Mouse (Mus musculus) small intestine, adult 2 months (tissue): Measurements from ENCODE around the gene BC048562. TPM values are rescaled to one million over a fixed set of nuclear protein-coding genes. Genes with fewer than 3 reads are reported as not detected.
A peak's percentile ranks its signal among the peaks of the same experiment; 100 is the strongest.

Source experiments
- H3K27ac ChIP-seq: fragments of 200-500 bp; 2 replicates; pipeline ENCODE4 v1.5.1; 2012; ENCODE audit warnings: low read depth, low read length, control low read depth, inconsistent platforms; ENCODE audit not compliant: insufficient read depth
- H3K27me3 ChIP-seq: fragments of 200-500 bp; 2 replicates; pipeline ENCODE4 v1.6.1; 2012; ENCODE audit warnings: mild to moderate bottlenecking, moderate library complexity, low read length, inconsistent platforms; ENCODE audit not compliant: control insufficient read depth, insufficient read depth
- H3K36me3 ChIP-seq: fragments of 200-500 bp; 2 replicates; pipeline ENCODE4 v1.6.1; 2012; ENCODE audit warnings: mild to moderate bottlenecking, low read length, control low read depth, inconsistent platforms; ENCODE audit not compliant: control insufficient read depth, insufficient read depth
- H3K4me1 ChIP-seq: fragments of 200-500 bp; 2 replicates; pipeline ENCODE4 v1.6.1; 2012; ENCODE audit warnings: low read length, inconsistent platforms, mixed read lengths; ENCODE audit not compliant: control insufficient read depth, insufficient read depth, insufficient read length
- H3K4me3 ChIP-seq: fragments of 200-500 bp; 2 replicates; pipeline ENCODE4 v1.5.1; 2012; ENCODE audit warnings: low read depth, mild to moderate bottlenecking, control low read depth, inconsistent platforms, low read length, moderate library complexity
- CTCF ChIP-seq: fragments of 200-500 bp; IDR thresholded peaks from 2 replicates; pipeline ENCODE4 v1.5.1; 2012; ENCODE audit warnings: low read depth, mild to moderate bottlenecking, control low read depth, inconsistent platforms, low read length, moderate library complexity, mixed read lengths; ENCODE audit not compliant: insufficient replicate concordance, insufficient read length; ENCODE audit errors: extremely low read depth
- POLR2A ChIP-seq: fragments of 200-500 bp; IDR thresholded peaks from 2 replicates; pipeline ENCODE4 v1.6.1; 2012; ENCODE audit warnings: low read depth, mild to moderate bottlenecking, control low read depth, inconsistent platforms, low read length, moderate library complexity
- WGBS: fragments of 180-500 bp; shearing (Covaris S2); methylation state at CpG from one replicate; pipeline ENCODE4 v1.1.7; 2018; 5-methylcytosine and 5-hydroxymethylcytosine counted together
- polyA plus RNA-seq: library from polyadenylated mRNA; depleted of rRNA; stranded (reverse); fragments of >200 nt; gene quantifications from 2 replicates; pipeline ENCODE4 v1.2.3, GENCODE M21; 2012

Gene BC048562
- polyA plus RNA-seq, 1 experiment: not detected

DNA sequence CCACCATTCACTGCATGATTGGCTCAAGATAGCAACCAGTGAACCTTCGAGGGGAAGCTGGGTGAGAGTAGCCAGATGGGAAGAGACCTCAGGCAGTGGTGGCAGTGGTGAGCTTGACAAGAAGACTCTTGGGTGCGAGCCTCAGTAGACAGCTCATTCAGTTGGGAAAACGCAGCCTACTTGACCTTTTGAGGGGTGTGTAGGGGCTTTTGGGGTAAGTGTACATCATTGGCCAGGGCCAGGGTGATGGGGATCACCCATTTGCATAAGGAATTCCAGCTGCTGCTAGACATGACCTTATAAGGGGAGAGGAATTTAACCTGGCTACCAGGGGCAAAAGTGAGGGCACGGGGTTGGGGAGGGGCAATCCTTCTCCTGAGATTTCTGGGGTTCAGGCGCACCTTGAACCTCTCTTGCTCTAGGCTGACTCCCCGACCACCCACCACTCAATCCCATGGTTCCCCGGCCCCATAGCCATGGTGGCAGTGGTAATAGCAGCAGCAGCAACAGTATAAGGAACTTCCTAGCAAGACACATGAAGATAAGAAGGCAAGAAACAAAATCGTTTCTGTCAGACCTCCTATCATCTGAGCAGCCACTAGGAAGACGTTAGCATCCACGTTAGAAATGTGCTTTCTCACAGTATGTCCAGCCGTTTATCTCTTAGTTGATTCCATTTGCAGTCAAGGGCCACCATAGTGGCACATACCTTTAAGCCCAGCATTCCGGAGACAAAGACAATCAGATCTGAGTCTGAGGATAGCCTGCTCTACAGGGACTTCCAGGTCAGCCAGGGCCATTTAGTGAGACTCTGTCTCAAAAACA, 19.7 kb downstream of the BC048562 start:
- no peaks in the 10 kb centered on the region for H3K27me3 ChIP-seq
- H3K4me1 ChIP-seq: peaks cover 14% of the 10 kb centered on the region
- no peaks in the 10 kb centered on the region for H3K36me3 ChIP-seq
- TF ChIP-seq CTCF (no peak), POLR2A (no peak)
- no peak overlapping the region for H3K27ac ChIP-seq
- H3K4me3 ChIP-seq: no peak overlapping the region
- WGBS: 66% methylated on average over 12 of the region's 12 CpGs

DNA sequence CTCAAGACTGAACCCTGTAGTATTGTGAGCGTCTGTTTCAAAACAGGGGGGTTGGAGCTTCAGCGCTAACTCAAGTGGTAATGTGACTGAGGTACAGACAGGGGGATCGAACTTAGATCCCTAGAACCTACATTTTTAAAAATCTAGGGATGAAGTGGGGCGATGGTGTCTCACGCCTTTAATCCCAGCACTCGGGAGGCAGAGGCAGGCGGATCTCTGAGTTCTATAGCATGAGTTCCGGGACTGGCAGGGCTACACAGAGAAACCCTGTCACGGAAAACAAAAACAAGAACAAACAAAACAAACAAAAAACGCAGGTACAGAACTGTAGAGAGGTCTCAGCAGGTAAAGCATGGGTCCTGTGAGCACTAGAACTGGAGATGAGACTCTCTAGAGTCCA, 20.7 kb downstream of the BC048562 start:
- whole genome bisulfite sequencing: 89% methylated on average over 10 of the region's 10 CpGs
- H3K4me3 ChIP-seq: no peak overlapping the region
- H3K27ac ChIP-seq: no peak overlapping the region
- TF ChIP-seq POLR2A (no peak), CTCF (no peak)
- no peaks in the 10 kb centered on the region for H3K27me3 ChIP-seq
- peaks cover 17% of the 10 kb centered on the region for H3K4me1 ChIP-seq
- no peaks in the 10 kb centered on the region for H3K36me3 ChIP-seq

DNA sequence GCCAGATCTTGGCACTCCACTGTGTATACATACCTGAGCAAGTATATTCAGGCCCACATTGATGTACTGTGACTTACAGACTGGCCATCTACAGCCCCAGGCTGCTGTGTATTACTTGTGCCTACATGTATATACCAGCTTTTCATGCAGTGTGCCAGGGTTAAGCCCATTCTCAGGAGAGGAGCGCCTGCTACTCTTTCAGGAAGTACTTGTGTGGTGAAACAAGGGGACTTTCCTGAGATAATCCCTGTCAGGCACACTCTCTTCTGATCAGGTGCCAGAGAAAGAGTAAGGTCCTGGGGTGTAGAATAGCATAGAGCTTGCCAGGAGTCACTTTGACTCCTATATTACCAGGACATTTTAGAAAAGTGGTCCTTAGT, 23.6 kb downstream of the BC048562 start:
- WGBS: 55% methylated on average over 1 of the region's 1 CpGs
- Histone ChIP-seq H3K27ac (peak overlapping the region; percentile 66; the same call in 1 of the 2 replicates), H3K4me1 (peaks cover 10% of the 10 kb centered on the region), H3K36me3 (peaks cover 17% of the 10 kb centered on the region), H3K27me3 (no peaks in the 10 kb centered on the region), H3K4me3 (peak overlapping the region; percentile 90)
- no peak for TF ChIP-seq POLR2A
- no peak for TF ChIP-seq CTCF

DNA sequence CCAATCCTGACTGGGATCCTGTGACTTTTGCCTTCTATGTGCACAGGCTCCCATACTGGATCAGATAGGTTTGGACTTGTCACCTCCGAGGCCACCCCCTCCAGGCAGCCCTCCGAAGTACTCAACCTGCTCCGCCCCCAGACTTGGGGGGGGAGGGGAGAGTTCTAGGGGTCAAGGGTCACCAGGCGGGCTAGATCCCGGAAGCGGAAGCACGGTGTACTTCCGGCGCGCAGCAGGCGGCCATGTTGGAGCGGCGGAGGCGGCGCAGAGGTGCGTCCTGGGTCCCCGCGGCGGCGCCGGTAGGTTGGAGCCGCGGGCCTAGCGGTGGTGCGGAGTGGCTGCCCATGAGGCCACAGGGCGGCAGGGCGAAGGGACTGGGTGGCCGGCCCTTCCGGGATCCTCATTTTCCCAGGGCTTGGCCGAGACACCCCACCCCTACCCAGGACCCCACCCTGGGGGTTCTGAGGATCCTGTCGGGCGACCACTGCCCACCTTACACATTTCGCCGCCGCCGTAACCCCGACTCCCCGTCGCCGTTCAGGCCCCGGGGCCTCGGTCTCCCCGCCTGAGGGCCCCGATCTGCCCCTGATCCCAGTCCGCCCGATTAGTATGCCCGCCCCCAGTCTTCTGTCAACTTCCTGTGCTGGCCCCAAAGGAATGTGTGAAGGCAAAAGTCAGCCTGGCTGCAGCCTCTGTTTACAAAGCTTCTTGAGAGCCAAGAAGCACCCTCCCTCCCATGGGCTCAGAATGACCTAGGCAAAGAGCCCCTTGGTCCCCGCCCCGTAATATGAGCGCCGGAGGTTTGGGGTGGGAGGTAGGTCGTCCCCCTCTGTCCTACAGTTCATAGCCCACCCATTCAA, 24.3 kb downstream of the BC048562 start, which contains the start of gene Ccdc71:
TSS of gene Ccdc71 (plus strand) at position 209 of the 860 bp plus-strand sequence.
- Histone ChIP-seq H3K27me3 (no peaks in the 10 kb centered on the region), H3K4me1 (peaks cover 10% of the 10 kb centered on the region), H3K36me3 (peaks cover 21% of the 10 kb centered on the region), H3K4me3 (peak within 1 kb of the TSS; percentile 90), H3K27ac (peak within 1 kb of the TSS; percentile 66)
- TF ChIP-seq POLR2A (peak; percentile 45; the same call in 1 of the 2 replicates), CTCF (no peak)
- WGBS: under 1% methylated on average over 50 of the region's 52 CpGs

DNA sequence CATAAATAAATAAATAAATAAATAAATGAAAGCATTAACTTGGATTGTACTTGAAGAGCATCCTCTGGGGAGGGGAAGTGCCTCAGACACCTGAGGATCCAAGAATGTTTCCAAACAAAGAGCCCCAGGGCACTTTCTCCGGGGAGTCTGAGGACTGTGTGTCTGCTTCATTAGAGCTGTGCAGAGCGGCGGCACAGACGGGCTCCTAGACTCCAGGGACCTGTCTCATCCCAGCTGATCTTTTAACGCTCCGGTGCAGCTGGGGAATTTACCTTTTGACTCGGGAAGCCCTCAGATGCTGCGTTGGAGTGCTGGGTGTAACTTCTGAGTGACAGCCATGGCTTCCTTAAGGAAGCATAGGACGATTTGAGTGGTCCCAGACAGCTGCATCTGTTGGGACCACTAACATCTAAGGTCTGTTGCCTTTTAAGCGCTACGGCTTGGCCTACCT, 24.9 kb downstream of the BC048562 start, which contains the start of gene Klhdc8b:
TSS of gene Klhdc8b (minus strand) at position 401 of the 451 bp plus-strand sequence.
- Histone ChIP-seq H3K36me3 (peaks cover 23% of the 10 kb centered on the region), H3K27me3 (no peaks in the 10 kb centered on the region), H3K4me3 (peak within 1 kb of the TSS; percentile 90), H3K27ac (peak within 1 kb of the TSS; percentile 66), H3K4me1 (peaks cover 10% of the 10 kb centered on the region)
- 0 out of 2 replicates have a peak, but pooled peaks have one; percentile 11 for TF ChIP-seq POLR2A
- no peak for TF ChIP-seq CTCF
- WGBS: 17% methylated on average over 11 of the region's 11 CpGs

DNA sequence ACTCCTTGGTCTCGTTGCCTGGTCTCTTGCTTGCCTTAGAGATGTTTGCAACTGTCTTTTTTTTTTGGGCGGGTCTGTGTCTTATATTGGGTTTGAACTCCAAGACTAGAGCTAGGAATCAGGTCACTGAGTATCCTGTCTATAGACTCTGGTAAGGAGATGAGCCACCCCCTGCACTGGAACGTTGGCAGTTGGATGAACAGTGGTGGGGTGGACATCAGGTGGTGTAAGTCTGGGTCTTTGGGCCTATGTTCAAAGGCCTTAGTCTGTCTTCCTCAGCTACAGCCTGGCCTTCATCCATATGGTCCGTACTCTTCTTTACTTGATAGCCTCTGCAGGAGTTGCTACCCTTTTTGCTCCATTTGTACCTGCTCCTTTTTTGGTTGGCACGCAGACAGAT, 25.4 kb downstream of the BC048562 start:
- Histone ChIP-seq H3K4me1 (peaks cover 10% of the 10 kb centered on the region), H3K36me3 (peaks cover 23% of the 10 kb centered on the region), H3K4me3 (peak overlapping the region; percentile 90; the same call in 1 of the 2 replicates), H3K27me3 (no peaks in the 10 kb centered on the region), H3K27ac (peak overlapping the region; percentile 18)
- WGBS: 69% methylated on average over 5 of the region's 5 CpGs
- no peak for TF ChIP-seq CTCF
- no peak for TF ChIP-seq POLR2A
